Mouse (Mus musculus) CH12F3 (cell line): Measurements from ENCODE around the gene Gm17349.

ENCODE experiments used
- in situ Hi-C: fragments of 300-500 bp; cut with MboI; formaldehyde crosslinking; loops from 2 replicates; pipeline ENCODE4 v1.14.3; 2020; ENCODE audit warnings: low sequenced_read_pairs

Gene Gm17349

DNA sequence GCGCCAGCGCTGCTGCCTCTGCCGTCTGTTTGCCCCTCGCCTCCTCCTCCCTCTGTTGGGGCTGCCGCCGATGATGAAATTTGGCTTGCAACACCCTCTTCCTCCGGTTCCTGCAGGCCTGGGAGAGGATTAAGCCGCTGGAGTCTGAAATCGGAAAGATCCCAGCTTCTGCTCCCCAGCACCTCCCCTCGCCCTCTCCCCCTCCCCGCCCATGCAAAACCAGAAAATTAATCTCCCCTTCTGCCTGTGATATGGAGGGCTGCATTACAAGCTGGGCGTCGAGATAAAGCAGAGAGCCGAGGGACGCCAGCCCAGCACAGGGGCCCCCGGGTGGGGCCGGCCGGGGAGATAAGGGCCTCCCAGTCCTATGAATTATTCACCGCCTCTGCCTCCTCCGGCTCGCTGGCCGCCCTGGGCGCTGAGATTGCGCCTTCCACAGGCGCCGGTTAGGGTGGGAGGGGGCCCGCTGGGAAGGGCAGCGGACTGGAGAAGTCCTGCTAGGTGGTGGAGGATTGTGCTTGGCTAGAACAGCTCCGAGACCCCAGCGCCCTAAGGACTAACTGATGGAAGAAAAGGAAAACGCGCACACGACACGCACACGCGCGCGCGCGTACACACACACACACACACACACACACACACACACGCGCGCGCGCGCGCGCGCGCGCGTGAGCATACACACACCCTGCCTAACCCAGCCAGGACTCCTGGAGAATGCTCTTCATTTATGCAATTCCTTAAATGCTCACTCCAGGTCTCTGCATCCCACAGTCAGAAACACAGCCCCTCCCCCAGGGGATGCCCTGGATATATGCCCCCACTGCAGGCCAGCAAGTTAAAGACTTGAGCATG, 40.5 kb downstream of the Gm17349 start:
- in situ Hi-C loops = no loop called here

DNA sequence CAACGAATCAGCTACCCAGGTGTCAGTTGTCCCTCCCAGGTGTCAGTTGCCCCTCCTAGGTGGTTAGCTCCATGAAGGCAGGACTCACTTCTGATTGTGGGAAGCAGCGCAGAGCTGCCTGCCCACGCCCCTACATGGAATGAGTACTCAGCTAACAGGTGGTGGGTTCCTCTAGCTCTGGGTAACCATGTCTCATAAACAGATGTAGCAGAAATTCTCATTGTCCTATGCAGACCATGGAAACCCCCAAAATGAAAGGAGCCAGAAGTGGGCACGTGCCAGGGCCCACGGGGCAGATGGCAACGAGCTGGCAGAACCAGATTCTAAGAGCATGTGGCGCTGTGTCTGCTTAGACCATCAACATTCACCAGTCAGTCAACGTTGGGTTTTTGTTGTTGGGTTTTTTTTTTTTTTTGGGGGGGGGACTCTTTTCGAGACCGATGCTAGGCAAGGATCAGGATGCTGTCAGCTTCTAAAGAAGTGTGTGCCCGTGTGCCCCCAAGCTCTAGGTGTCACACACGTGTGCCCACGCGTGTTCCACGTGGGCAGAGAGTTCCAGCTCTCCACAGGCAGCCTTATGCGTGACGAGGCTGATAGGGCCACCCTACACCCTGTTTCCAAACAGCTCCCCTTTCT, 41.2 kb downstream of the Gm17349 start:
- in situ Hi-C loops = no loop called here

DNA sequence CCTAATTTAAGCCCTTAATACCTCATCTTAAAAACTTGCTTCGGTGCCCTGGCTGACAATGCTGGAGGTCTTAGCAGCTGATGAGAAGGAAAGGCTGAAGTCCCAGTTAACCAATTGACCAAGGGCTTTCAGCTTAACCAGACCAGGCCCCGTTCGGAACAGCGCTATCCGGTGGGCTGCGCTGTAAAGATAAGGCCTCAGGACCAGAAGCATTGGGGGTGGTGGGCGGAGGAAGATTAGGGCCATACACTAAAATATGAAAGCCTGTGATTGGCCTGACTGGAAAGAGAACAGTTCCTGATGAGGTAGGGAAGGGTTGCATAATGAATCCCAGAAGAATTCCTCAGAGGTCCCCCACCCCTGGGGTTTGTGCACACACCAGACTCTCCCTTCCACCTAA, 42.9 kb downstream of the Gm17349 start:
- in situ Hi-C loops = no loop called here

DNA sequence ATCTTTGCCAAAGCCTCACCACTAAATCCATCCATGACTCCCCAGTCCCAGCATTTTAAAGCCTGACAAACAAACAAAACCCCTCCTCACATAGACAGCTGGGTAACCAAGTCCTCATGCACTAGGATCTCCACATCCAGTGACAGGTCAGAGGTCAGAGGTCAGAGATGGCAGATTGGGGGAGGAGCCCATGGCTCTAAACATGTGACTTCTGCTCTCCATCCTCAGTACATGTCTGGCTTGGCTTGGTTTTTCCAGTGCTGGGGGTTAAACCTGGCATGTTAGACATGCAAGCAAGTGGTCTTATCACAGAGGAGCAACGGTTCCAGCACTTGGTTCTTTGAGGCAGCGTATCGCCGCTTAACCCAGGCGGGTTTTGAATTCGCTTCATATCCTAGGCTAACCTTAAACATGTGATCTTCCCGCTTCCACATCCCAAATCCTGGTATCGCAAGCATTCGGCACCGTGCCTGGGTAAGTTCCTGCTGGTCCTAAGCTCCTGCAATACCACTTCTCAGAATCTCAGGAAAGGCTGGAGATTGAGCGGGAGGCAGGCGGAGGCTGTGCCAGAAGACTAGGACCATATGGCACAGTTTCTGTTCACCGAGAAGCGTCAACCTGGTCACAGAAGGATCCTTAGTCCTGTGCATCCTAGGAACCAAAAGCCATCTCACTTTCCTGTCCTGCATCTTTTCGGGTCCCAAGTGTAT, 44.0 kb downstream of the Gm17349 start:
- in situ Hi-C loops = no loop called here

GRCm38 (mm10) chr15:99658437-99658836, 46.9 kb downstream of the Gm17349 start:
- in situ Hi-C loops = no loop called here

- in situ Hi-C loops = no loop called here
These were observed 49.3 kb downstream of the Gm17349 start for GRCm38 (mm10) chr15:99655956-99656355.

DNA sequence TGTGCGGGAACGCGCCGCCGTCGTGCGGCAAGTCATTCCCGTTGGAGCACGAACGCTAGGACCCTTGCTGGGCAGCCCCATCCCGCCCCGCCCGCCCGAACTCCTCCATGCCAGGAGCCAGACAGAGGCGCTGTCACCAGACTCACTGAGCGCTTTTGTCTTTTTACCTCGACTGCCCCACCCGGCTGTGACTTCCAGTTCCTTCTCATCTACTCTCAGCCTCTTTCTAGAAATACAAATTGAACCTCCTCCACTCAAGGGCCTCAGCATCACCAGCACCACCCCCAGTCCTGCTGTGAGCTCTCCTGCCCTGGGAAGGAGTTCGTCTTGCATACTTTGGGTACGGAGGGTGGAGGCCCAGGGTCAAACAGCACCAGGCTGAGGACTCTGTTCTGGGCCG, 51.4 kb downstream of the Gm17349 start:
- in situ Hi-C loops = no loop called here

DNA sequence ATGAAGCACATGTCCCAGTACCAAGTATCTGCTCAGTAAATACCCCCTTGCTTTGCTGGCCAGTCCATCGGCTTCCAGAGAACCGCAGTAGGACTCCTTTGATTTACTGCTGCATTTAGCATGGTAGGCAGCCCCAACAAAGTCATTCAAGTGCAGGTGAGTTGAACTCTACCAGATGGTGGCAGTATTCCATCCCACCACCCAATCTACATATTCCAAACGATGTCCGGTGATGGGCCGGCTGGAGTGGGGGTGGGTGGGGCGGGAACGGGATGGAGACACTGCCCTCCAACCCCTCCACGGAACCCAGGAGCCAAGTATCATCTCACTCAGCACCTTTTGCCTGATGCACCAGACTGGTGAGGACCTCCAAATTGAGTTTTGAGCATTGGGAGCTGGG, 52.0 kb downstream of the Gm17349 start:
- in situ Hi-C loops = no loop called here
